Mouse (Mus musculus) heart, postnatal 4 days (tissue): ENCODE measurements around the gene Mynn. TPM values are rescaled to one million over a fixed set of nuclear protein-coding genes. Genes with fewer than 3 reads are reported as not detected.
A peak's percentile ranks its signal among the peaks of the same experiment; 100 is the strongest.
"Not testable (repeated sequence)": the region's sequence is repeated elsewhere in the genome, so short reads cannot be mapped to it uniquely, and the experiment has no call there.

Source experiments
- DNase-seq: peaks from one replicate; pipeline ENCODE4 v3.0.0; 2021
- total RNA-seq, 2 experiments: library from RNA; stranded (reverse); gene quantifications; 2 replicates each; pipeline ENCODE4 v1.2.3; 2021

Mynn gene
- 10 to 100 TPM; 18.5 to 20.0 TPM for total RNA-seq

DNA sequence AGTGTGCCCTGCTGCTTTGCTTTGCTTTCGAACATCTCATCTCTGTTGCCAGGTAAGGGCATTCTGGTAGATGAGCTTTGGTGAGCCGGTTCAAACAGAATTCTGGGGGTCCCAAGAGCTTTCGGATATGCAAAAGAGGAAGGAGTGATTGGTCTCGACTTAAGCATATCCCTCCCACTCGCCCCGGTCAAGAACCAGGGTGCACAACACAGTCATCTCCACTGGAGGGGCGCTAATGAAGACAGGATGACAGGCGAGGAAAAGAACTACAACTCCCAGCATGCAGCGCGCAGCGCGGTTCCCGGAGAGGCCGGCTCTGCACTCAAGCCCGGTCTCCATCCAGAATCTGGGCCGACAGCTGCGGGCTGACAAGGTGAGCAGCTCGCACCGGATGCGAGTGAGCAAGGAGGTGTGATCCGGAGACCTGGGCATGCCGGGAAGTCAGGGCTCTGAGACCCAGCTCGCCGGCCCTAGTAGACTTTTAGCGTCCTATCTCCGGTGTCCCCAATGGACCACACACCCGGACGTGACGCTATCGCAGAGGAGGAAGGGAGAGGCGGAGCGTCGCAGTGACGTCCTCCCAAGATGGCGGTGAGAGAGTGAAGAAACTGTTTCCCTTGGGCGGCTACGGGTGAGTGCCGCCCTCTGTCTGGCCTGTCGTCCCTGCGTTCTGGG lies at the start of gene Mynn:
Gene Mynn (plus strand): TSS at position 1 of the 675 bp plus-strand sequence.
- peak; percentile 96 for DNase-seq

DNA sequence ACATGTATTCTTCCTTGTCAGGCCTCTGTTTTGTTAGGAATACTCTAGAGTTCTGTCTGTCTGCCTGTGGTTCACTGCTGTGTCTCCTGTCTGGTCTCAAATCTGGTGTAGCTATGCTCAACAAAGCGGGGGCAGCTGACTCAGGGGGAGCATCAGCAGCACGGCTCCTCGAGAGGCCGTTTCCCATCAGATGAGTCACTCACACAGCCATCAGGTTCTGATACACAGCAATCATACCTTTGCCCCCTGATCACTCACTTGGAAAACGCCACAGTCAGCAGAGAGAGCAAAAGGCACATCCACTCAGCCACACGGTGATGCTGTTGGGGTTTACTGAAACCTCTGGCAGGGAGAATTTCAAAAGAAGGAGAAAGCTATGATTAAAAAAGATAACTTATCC lies 48.1 kb upstream of the Mynn start:
- no peak for DNase-seq

DNA sequence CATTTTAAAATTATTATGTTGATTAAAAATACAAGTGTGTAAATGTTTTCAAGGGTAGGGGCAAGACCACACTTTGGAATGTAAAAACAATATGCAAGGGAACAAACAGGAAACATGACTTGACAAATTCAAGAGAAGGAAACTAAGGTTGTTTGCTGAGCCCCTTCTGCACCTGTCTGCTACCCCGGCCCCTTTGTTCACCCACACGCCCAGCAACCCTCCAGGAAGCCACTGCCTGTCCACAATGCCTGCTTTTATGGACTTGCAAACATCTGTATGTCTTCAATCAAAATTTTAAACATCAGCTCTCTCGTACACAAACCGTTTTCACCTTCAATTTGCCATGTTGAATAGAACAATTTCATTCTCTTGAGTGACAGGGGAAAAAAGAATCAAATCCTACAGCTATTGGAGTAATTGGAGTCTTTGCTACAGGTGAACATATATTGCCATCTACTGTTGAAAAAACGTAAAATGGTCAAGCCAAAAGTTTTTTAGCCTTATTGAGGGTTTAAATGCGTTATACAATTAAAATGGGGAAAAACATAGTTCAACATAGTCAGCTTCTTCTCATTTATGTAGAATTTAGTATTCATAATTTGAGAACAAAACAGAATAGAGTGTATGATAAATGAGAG lies 41.1 kb upstream of the Mynn start:
- no peak for DNase-seq

DNA sequence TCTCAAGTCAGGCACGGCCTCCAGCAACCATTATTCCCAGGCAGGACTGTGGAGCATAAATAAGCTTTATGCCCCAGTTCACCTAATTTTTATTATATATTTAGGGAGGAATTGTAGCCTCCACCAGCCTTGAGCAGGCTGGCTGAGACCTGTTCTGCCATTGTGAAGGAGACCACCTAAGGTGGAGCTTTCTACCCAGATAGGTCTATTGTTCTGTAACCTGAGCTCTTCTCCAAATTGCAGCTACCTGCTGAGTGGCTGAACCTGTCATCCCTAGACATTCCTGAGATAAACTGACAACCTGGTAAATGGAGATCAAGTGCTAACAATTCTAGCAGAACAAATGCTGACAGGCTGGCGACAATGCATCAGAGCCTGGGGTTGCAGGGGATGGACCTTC lies 35.5 kb upstream of the Mynn start:
- DNase-seq, result not testable (repeated sequence)

DNA sequence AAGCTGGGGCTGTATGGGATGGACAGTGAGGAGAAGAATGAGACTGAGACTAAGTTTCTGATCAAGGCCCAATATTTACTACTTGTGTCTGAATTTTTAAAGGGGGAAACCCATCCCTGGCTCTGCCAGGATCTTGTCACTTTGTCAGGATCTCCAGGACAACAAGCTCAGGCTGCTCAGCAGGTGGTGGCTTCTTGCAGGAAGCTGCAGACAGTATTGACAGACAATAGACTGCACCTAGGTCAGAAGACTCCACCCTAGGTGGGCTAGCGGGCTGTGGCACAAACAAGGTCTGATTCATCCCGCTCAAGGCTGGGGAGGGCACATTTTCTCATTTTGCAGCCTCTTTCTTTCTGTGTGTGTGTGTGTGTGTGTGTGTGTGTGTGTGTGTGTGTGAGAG lies 28.3 kb upstream of the Mynn start:
- no peak for DNase-seq

DNA sequence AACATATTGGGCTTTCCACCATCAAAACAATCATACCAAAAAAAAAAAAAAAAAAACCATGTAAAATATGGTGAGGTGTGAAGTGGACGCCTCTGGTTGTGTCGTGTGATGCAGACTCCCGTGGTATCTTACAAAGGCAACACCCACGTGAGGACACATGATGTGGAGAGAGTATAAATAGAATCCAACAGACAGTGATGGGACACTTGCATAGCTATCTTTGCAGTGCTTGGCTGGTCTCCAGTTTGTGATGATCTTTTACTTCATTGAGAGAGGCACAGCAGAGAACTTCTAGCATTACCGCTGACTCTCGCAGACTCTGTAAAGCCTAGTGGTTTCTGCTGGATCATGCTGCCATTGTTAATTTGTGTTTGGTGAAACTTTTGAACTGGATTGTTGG lies 13.0 kb upstream of the Mynn start:
- no peak for DNase-seq

DNA sequence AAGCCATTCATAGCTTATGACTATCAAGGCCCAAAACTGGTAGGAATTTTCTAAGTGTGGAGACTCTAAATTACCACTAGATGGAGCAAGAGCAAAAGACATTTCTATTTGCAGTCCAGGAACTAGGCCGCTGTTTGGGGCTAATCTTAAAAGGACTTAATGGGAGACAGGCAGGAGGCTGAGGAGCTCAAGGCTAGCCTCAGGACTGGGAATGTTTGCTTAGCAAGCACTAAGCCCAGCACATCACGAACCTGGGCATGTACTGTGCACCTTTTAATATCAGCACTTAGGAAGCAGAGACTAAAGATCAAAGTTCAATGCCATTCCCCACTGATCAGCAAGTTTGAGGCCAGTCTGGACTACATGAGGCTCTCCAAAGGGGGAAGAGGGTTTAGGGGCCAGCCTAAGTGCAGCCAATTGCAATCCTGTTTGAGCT lies 9.4 kb upstream of the Mynn start:
- DNase-seq, result peak; percentile 17

DNA sequence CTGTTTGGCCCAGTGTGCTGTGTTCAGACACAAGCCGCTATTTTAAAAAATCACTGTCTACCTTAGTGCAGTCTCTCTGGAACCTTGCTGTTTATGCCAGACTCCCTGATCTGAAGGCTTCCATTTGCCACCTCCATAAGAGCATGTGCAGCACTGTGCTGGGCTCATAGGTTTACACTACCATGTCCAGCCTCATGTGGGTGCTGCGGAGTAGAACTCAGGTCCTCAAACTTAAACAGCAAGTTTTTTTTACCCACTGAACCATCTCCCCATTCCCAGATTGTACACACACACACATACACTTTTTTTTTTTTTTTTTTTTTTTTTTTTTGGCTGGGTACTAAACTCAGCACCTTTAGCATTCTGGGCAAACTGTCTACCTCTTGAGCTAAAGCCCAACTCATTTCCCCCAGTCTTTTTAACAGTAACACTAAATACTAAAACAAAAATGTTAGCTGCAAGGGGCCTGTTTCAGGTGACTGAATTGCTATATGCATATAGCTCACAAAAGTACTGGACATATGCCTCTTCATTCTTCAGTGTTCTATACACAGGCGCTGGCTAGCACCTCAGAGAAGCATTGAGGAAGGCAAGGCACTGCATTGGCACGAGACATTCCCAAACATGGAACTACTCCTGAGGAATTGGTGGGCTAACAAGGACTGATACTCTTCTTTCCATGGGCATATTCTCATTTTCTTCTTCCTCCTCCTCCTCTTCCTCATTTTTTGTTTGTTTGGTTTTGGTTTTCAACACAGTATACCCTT lies 8.0 kb upstream of the Mynn start:
- DNase-seq, result no peak

DNA sequence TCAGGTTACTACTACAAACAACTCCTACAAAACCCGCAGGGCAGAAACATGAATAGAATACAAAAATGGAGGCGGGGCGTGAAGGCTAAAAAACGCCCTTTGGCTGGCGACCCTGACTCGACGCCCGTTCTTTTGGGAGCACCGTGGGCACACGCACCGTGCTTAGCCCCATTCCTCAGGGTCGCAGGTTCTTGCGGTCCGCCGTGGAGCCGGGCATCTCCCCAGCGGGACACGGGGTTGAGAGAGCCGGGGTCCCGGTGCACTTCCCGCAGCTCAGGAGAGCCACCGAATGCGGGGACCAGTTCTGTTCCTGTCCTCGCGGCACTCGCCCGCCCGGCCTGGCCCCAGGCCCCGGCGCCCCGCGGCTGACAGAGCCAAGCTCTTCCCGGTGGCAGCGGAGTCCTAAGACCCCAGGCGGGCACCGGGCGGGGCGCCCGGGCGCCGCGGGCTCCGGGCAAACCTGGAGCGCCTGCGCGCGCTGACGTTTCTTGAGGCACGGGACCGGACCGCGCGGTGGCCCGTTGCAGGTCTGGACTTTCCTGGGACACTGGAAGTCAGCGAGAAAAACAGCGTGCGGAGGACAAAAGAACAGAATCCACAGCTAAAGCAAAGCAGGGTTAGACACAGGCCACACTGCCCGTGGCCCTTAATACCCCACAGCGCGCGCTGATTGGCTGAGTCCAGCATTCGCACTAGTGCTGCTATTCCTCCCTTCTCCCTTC lies 6.6 kb upstream of the Mynn start:
- peak; percentile 43 for DNase-seq

DNA sequence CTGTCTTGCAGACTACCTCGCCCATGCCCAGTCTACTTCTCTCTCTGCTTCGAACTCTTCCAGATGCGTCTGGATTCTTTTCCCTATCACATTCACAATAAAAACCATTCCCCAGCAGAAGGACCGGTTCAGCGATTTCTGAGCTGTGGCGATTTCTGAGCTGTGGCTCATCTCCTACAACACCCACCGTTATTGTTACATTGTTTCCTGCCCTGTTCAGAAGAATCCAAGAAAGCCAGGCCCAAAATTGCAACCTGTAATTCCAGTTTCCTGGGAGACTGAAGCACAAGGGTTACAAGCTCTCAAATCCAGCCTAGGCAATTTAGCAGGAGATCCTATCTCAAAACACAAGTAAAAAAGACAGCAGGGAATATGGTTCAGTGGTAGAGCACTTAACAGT lies 4.6 kb upstream of the Mynn start:
- no peak for DNase-seq

DNA sequence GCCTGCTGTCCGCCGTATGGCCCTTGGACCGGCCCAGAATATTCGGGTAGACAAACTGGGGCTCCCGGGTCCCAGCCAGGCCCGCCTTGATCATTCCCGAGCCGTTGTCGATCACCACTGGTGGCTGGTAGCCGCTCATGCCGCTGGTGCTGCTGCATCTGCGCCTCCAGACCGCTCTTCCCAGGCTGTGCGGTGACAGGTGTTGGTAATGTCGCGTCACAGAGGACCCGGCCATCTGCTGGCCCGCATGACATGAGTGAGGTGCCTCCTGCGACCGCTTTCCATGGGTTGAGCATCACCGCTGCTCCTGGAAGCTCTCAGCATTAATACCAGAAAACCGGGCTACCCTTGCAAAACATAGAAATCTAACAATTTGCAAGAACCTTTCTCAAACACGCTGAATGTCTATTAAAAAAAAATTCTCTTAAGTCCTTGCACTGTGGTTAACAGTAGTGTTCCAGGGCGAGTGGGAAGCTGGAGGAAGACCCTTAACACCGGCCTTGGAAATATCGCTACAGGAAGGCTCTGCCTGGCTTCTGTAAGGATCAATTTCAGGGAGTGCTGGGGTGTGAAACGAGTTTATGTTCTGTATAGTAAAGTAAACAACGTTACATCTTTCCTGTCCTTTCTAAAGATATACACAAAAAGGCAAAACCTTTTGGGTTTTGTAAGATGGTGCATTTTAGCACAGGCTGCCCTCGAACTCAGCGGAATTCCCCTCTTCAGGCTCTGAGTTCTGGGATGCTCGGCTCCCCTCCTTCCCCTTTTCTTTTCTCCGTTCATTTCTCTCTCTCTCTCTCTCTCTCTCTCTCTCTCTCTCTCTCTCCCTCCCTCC lies 1.9 kb upstream of the Mynn start, which contains the start of gene Actrt3:
Gene Actrt3 (minus strand): TSS at position 229 of the 835 bp plus-strand sequence.
- peak; percentile 31 for DNase-seq

DNA sequence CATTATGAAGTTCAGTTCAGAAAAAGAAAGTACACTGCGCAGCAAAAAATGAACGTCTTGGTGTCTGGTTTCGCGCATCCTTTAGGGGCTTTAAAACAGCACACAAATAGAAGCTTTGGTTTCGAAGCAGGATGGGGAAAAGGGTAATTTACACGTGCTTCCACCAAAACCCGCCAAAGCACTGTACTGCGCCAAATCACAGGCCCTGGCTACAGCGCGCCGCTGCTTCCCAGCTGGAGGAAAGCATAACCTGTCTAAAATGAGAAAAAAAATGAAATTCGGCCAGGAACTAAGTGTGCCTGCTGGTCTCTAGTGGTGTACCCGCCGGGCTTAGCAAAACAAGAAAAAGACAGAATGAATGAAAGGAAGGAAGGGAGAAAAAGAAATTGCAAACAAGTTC lies 1.1 kb upstream of the Mynn start:
- DNase-seq, result peak; percentile 25

DNA sequence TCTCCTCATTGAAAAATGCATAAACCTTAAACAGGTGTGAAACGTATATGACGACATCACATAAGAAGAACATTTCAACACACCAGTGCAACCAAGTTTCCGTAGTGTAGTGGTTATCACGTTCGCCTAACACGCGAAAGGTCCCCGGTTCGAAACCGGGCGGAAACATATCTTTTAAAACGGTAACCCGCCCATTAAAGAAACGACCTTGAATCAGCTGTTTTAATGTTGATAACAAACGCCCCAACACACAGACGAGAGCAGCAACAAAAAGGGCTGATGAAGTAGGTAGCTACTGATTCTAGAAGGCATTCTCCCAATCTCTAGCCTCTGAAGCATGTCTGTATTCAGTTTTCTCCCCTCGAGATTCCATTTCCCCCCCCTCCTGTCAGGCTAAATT lies 690 bp upstream of the Mynn start:
- peak; percentile 87 for DNase-seq

DNA sequence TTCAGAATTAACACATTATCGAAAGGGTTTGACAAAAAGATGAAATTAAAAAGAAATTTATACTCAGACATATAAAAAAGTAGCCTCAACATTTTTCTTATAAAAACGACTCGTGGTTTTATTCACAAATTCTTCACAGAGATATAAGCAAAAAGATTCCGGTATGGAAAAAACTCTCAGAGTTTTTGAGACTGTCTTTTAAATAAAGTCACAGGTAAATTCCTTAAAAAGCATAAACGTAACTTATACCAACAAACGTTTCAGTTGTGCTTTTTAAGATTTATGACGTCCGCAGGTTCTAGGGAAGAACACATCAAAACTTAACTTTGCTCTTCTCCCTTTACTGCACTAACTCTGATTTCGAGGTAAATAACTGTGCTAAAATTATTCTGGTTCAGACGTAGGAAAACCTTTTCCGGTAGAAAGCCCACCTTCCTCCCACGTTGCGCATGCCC lies 228 bp upstream of the Mynn start:
- DNase-seq, result no peak

DNA sequence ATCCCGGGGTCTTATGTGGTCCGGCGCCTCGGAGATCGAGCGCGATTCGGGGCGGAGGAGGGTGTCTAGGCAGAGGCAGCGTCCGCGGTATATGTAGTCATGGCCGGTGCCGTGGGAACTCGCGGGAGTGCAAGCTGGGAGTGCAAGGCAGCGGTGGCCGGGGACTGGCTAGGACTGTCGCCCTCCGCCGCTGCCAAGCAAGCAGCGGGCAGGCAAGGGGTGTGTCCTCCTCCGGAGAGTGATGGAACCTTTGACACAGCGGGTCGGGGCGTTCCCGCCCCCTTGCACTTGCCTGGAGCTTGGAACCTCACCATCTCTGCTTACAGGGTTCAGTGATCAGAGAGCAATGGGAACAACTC lies 854 bp downstream of the Mynn start:
- DNase-seq, result peak; percentile 71

DNA sequence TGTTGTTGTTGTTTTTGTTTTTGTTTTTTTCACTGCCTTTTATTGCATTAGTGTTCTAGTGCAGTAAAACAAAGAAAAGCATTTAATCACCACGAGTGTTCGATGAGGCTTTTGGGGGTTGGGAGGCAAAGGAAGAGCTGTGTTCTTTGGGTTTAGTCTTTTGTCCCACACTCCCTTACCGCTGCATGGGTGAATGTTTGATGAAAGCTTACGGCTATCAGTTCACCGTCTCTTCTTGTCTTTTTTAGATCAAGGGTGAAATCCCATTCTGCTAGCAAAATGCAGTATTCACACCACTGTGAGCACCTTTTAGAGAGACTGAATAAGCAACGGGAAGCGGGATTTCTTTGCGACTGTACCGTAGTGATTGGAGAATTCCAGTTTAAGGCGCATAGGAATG lies 1.4 kb downstream of the Mynn start:
- DNase-seq, result no peak

DNA sequence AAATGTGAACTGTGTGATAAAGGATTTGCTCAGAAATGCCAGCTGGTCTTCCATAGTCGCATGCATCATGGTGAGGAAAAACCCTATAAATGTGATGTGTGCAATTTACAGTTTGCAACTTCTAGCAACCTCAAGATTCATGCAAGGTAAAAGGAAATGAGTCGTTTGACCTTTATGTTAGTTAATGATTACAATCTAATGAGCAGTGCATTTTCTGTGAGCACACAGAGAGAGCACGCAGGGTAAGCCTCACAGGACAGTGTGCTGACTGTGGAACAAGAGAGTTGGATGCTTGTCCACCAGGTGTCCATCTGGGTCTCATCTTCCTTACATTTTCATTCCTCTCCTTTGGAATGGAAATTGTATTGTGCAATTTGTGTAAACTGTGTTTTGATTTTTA lies 7.1 kb downstream of the Mynn start:
- no peak for DNase-seq

DNA sequence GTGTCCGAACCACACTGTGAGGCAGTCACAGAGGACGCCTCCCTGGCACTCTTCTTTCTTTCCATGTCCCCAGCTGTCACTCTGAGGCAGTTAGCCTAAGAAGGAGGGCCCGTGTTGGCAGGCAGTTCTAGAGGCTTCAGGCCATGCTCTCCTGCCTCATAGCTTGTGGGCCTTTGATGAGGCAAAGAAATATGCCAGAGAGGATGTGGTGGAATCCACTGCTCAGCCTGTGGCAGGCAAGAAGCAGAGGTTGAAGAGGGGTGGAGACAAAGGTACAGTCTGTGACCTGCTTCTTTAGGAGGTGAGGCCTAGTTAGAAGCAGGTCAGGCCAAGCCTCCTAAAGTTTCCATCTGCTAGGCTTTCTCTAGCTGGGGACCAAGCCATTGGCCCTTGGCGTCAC lies 9.1 kb downstream of the Mynn start:
- DNase-seq, result no peak

DNA sequence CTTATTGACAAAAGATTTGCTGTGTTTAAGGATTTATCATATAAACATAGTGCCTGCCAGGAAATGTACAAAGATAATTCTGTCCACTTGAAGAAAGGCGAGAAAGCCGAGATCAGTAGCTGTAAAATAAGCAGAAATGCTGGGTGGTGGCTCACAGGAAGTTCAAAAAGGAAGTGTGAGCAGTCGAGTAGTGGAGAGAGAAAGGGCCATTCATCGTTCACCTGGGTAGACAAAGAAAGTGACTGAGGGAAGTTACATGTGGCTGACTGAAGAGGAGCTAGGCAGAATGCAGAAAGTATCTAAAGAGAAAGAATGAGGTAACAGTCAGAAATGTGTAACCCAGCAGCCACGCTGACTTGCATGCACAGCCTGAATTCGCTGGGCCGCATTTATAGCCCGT lies 18.3 kb downstream of the Mynn start:
- no peak for DNase-seq

DNA sequence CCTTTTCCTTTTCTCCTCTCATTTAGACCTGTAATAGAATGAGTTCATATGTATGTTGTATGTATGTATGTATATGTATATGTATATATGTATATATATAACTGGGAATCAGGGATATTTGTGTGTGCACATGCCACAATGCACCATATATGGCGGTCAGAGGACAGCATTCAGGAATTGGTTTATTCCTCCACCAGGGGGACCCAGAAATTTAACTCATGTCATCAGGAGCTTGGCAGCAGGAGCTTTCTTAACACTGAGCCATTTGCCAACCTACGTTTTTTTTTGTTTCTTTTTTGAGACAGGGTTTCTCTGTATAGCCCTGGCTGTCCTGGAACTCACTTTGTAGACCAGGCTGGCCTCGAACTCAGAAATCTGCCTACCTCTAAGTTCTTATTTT lies 31.8 kb downstream of the Mynn start:
- DNase-seq, result no peak

DNA sequence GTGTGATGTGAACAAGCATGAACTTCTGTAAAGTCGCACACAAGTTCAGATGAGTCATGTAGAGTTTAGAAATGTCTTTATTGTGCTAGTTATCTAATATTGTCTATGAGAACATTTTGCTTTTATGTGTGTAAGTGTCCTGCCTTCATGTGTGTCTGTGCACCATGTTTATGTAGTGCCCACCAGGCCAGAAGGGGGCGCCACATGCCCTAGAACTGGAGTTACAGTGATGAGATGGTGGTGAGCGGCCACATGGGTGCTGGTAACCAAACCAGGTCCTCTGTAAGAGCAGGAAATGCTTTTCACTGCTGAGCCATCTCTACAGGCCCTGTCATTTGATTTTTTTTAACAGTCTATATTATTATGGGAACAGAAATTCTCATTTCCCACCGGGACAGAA lies 33.8 kb downstream of the Mynn start:
- DNase-seq, result no peak

DNA sequence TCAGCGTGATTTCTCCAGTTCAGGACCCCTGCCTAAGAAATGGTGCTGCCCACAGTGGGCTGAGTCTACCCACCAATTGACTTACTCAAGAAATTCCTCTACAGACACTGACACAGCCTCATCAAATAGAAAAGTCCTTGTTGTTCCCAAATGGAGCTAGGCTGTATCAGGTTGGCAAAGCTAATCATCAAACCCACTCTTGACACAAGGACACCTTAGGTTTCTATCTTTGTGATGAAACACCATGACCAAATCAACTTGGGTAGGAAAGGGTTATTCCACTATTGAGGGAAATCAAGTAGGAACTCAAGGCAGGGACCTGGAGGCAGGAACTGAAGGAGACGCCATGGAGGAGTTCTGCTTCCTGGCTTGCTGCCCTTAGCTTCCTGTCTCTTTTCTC lies 42.3 kb downstream of the Mynn start, which contains the start of gene Lrriq4:
Gene Lrriq4 (plus strand): TSS at position 301 of the 400 bp plus-strand sequence.
- DNase-seq, result no peak
